In genomic region chr11:106151219-106151618, GRCm38 (mm10) we compare ENCODE assay signal across 31 mouse cellular contexts. TPM values are rescaled to one million over a fixed set of nuclear protein-coding genes. Genes with fewer than 3 reads are reported as not detected.
DNase-seq lines count a peak whose midpoint lies in the region; ATAC-seq and TF ChIP-seq lines count a peak whose summit lies in the region.
"Had no signal": no experiment of that assay in that cellular context is flagged by ENCODE, and none has a peak within 500 bp of the region (broad histone marks: within the 10 kb centered on the region; RNA-seq: fewer than 3 reads in every experiment).

No protein-coding gene starts in this region.

- intact Hi-C loops in left cerebral cortex, adult 2 months (cut with DNase I) = no loop called here
- intact Hi-C loops in left cerebral cortex, postnatal 14 days (cut with DNase I) = no loop called here

- H3K9ac ChIP-seq in hindbrain, embryonic 13.5 days = no peak overlapping the region
- H3K9ac ChIP-seq in hindbrain, embryonic 11.5 days (ENCODE audit: low read depth, low read length) = no peak overlapping the region
- no peak overlapping the region for H3K9ac ChIP-seq in stomach, embryonic 15.5 days
- H3K9ac ChIP-seq: embryonic facial prominence, embryonic 12.5 days; embryonic facial prominence, embryonic 15.5 days; forebrain, postnatal 0 days; heart, embryonic 12.5 days; heart, embryonic 15.5 days; hindbrain, embryonic 15.5 days had no signal

- H3K4me2 ChIP-seq in hindbrain, embryonic 13.5 days = no peak overlapping the region
- H3K4me2 ChIP-seq in hindbrain, embryonic 11.5 days (replicated peaks; ENCODE audit: low read depth, low read length) = no peak overlapping the region
- no peak overlapping the region for H3K4me2 ChIP-seq in stomach, embryonic 15.5 days
- H3K4me2 ChIP-seq: embryonic facial prominence, embryonic 12.5 days; embryonic facial prominence, embryonic 15.5 days; heart, embryonic 12.5 days; heart, embryonic 15.5 days; hindbrain, embryonic 15.5 days had no signal

- no peak for DNase-seq in hindbrain, embryonic 11.5 days (ENCODE audit: low spot score)
- no peak for DNase-seq in left cerebral cortex, adult 2 months (ENCODE audit: extremely low spot score in 1 of 2, low spot score in 2 of 2)
- DNase-seq in left cerebral cortex, postnatal 14 days (ENCODE audit: low spot score in 2 of 2) = no peak
- no peak for DNase-seq in spleen, postnatal 10 days (ENCODE audit: low spot score in 2 of 2)
- DNase-seq in cerebellum, postnatal 36 days = no peak
- DNase-seq: adrenal gland, postnatal 10 days; adrenal gland, postnatal 36 days; B cell, adult 2 months; cerebellum, adult 18-20 months; cerebellum, postnatal 10 days; forebrain, postnatal 0 days; gastrocnemius, postnatal 25 days; heart, adult 18-20 months; heart, postnatal 10 days; heart, postnatal 36 days had no signal

- peak overlapping the region; percentile 2; the same call in 1 of the 2 replicates for H3K27ac ChIP-seq in hindbrain, embryonic 13.5 days
- H3K27ac ChIP-seq in hindbrain, embryonic 11.5 days (ENCODE audit: low read depth, low read length) = no peak overlapping the region
- H3K27ac ChIP-seq in left cerebral cortex, adult 2 months = peak overlapping the region; percentile 65; the same call in 1 of the 2 replicates
- H3K27ac ChIP-seq in stomach, embryonic 15.5 days = no peak overlapping the region
- H3K27ac ChIP-seq: embryonic facial prominence, embryonic 12.5 days; embryonic facial prominence, embryonic 15.5 days; heart, embryonic 15.5 days; hindbrain, embryonic 10.5 days; hindbrain, embryonic 15.5 days had no signal

- peaks cover 11% of the 10 kb centered on the region for H3K4me1 ChIP-seq in hindbrain, embryonic 13.5 days (replicated peaks)
- no peaks in the 10 kb centered on the region for H3K4me1 ChIP-seq in hindbrain, embryonic 11.5 days (replicated peaks; ENCODE audit: control insufficient read depth, insufficient read depth, low read length)
- no peaks in the 10 kb centered on the region for H3K4me1 ChIP-seq in stomach, embryonic 15.5 days
- H3K4me1 ChIP-seq: heart, embryonic 12.5 days; heart, embryonic 15.5 days had no signal

- TF ChIP-seq CTCF in left cerebral cortex, adult 2 months (IDR thresholded peaks at IDR 0.05) = no peak

- H3K36me3 ChIP-seq in hindbrain, embryonic 13.5 days = peaks cover 85% of the 10 kb centered on the region
- peaks cover 14% of the 10 kb centered on the region for H3K36me3 ChIP-seq in hindbrain, embryonic 11.5 days (ENCODE audit: control insufficient read depth, insufficient read depth, low read length)
- peaks cover 56% of the 10 kb centered on the region for H3K36me3 ChIP-seq in stomach, embryonic 15.5 days

- no peak for ATAC-seq in hindbrain, embryonic 13.5 days (ENCODE audit: low FRiP score)
- no peak for ATAC-seq in hindbrain, embryonic 11.5 days (ENCODE audit: low FRiP score)
- 0 out of 2 replicates have a peak, but pooled peaks have one; percentile 23 for ATAC-seq in stomach, embryonic 15.5 days (ENCODE audit: insufficient read depth, low FRiP score, low read depth)
- ATAC-seq: forebrain, embryonic 14.5 days; forebrain, postnatal 0 days; Patski had no signal

- no peak overlapping the region for H3K4me3 ChIP-seq in hindbrain, embryonic 13.5 days
- no peak overlapping the region for H3K4me3 ChIP-seq in hindbrain, embryonic 11.5 days (ENCODE audit: low read depth, low read length)
- no peak overlapping the region for H3K4me3 ChIP-seq in left cerebral cortex, adult 2 months
- no peak overlapping the region for H3K4me3 ChIP-seq in stomach, embryonic 15.5 days (replicated peaks)
- H3K4me3 ChIP-seq: embryonic facial prominence, embryonic 12.5 days; embryonic facial prominence, embryonic 15.5 days; heart, embryonic 12.5 days; heart, embryonic 15.5 days; hindbrain, embryonic 10.5 days; hindbrain, embryonic 15.5 days had no signal

- no peaks in the 10 kb centered on the region for H3K9me3 ChIP-seq in hindbrain, embryonic 13.5 days
- no peaks in the 10 kb centered on the region for H3K9me3 ChIP-seq in hindbrain, embryonic 11.5 days (ENCODE audit: control insufficient read depth, low read length)
- no peaks in the 10 kb centered on the region for H3K9me3 ChIP-seq in stomach, embryonic 15.5 days
- H3K9me3 ChIP-seq: embryonic facial prominence, embryonic 12.5 days; embryonic facial prominence, embryonic 15.5 days; G1E; heart, embryonic 12.5 days; heart, embryonic 15.5 days; hindbrain, embryonic 10.5 days; hindbrain, embryonic 15.5 days had no signal

- H3K27me3 ChIP-seq in hindbrain, embryonic 13.5 days = no peaks in the 10 kb centered on the region
- no peaks in the 10 kb centered on the region for H3K27me3 ChIP-seq in hindbrain, embryonic 11.5 days (ENCODE audit: control insufficient read depth, insufficient read depth, low read length)
- no peaks in the 10 kb centered on the region for H3K27me3 ChIP-seq in stomach, embryonic 15.5 days (replicated peaks)
- H3K27me3 ChIP-seq: CH12.LX; embryonic facial prominence, embryonic 12.5 days; embryonic facial prominence, embryonic 15.5 days; heart, embryonic 12.5 days; heart, embryonic 15.5 days; hindbrain, embryonic 15.5 days; Patski had no signal

- 98% methylated on average over 3 of the region's 3 CpGs for WGBS in hindbrain, embryonic 13.5 days
- 92% methylated on average over 3 of the region's 3 CpGs for WGBS in hindbrain, embryonic 11.5 days
- WGBS in stomach, embryonic 15.5 days = 79% methylated on average over 3 of the region's 3 CpGs

RNA-seq across cellular contexts. Expression of gene Gm10840, which starts 9.4 kb away (rescaled TPM):
- polyA plus RNA-seq in hindbrain, embryonic 13.5 days (2015; fragmentation: Nextera tagmentation; extraction: Ambion mirVana) = not detected in 2 replicates
- not detected in 2 replicates for polyA plus RNA-seq in hindbrain, embryonic 11.5 days (2014; fragmentation: Nextera tagmentation; extraction: Ambion mirVana)
- total RNA-seq in left cerebral cortex, adult 2 months (2021) = not detected
- total RNA-seq in left cerebral cortex, postnatal 14 days (2021) = not detected
- polyA plus RNA-seq in stomach, embryonic 15.5 days (2015; fragmentation: Nextera tagmentation; extraction: Ambion mirVana) = not detected in 2 replicates
- total RNA-seq: adrenal gland, adult 18-20 months; adrenal gland, postnatal 10 days; adrenal gland, postnatal 36 days; CH12.LX; common myeloid progenitor, adult 5-6 weeks; forebrain, postnatal 0 days; G1E; gastrocnemius, adult 8-10 months; gastrocnemius, postnatal 25 days; heart, adult 18-20 months; heart, postnatal 10 days; heart, postnatal 36 days had no signal
- polyA plus RNA-seq: embryonic facial prominence, embryonic 12.5 days; forebrain, embryonic 11.5 days; forebrain, embryonic 14.5 days; G1E; heart, embryonic 12.5 days; heart, embryonic 15.5 days; Patski had no signal

RNA-seq across cellular contexts. Expression of gene Limd2, which starts 9.4 kb away (rescaled TPM):
- 197 and 211 TPM in 2 replicates for polyA plus RNA-seq in hindbrain, embryonic 13.5 days (2015; fragmentation: Nextera tagmentation; extraction: Ambion mirVana)
- 298 and 301 TPM in 2 replicates for polyA plus RNA-seq in hindbrain, embryonic 11.5 days (2014; fragmentation: Nextera tagmentation; extraction: Ambion mirVana)
- total RNA-seq in left cerebral cortex, adult 2 months (2021) = 10 to 100 TPM; 78.1 to 96.5 TPM
- total RNA-seq in left cerebral cortex, postnatal 14 days (2021) = 100 to 1,000 TPM in 1 of 2 experiments, 10 to 100 TPM in 1; 97.2 to 103 TPM
- 117 and 136 TPM in 2 replicates for polyA plus RNA-seq in stomach, embryonic 15.5 days (2015; fragmentation: Nextera tagmentation; extraction: Ambion mirVana)

RNA-seq across cellular contexts. Expression of gene Strada, which starts 50.7 kb away (rescaled TPM):
- 31.2 and 34.2 TPM in 2 replicates for polyA plus RNA-seq in hindbrain, embryonic 13.5 days (2015; fragmentation: Nextera tagmentation; extraction: Ambion mirVana)
- 36.4 and 44.5 TPM in 2 replicates for polyA plus RNA-seq in hindbrain, embryonic 11.5 days (2014; fragmentation: Nextera tagmentation; extraction: Ambion mirVana)
- 10 to 100 TPM; 30.9 to 31.5 TPM for total RNA-seq in left cerebral cortex, adult 2 months (2021)
- total RNA-seq in left cerebral cortex, postnatal 14 days (2021) = 10 to 100 TPM; 24.3 to 26.9 TPM
- polyA plus RNA-seq in stomach, embryonic 15.5 days (2015; fragmentation: Nextera tagmentation; extraction: Ambion mirVana) = 16.7 and 18.6 TPM in 2 replicates

Comparison
In these comparisons a context has a peak if more than half of its experiments do, and no peak if none do; other contexts are left out.
1. H3K27ac ChIP-seq: peak in hindbrain, embryonic 13.5 days (single experiment) and left cerebral cortex, adult 2 months (single experiment); none in hindbrain, embryonic 11.5 days (single experiment) and stomach, embryonic 15.5 days (single experiment).